Mouse (Mus musculus) left cerebral cortex, adult 8-10 months (tissue): ENCODE measurements at regions not wholly inside any gene's neighbourhood (a gene's known extent, or its start where the extent isn't known, plus 50 kb on each side); places are given as distances from the start of the nearest gene placed in this dataset.

ENCODE experiments used
- DNase-seq, 2 experiments: peaks; one replicate each; pipeline ENCODE4 v3.0.0; 2022; ENCODE audit warnings: low spot score in 2 of 2

DNA sequence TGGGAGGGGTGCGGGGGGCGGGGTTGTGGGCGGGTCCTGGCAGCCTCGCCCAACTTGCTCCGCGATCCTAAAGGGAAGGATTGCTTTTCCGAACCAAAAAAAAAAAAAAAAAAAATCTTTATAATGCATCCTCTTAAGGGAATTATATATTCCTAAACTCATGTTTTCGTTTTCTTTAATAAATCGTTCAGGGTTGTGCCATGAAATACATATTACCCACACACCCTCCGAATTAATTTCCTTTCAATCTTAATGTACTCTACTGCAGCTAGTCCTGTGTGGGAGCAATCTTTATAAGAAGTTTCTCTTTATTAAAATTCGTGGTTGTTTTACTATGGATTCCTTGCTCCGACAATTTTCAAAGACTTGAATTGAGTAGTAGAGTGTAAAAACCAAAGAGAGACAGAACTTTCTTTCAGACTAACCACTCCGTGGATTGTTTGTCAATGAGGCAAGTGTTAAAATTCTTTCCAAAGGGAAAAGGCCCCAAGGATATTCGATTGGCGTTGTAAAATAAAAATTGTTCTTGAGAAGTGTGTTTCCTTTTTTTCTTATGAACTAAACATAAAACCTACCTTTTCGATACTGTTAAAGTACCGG is 253.6 kb upstream of the Nfe2l3 start:
- DNase-seq, result no peak

- DNase-seq, result no peak
Measured at GRCm38 (mm10) chr6:51179741-51180537, 252.5 kb upstream of the Nfe2l3 start.

DNA sequence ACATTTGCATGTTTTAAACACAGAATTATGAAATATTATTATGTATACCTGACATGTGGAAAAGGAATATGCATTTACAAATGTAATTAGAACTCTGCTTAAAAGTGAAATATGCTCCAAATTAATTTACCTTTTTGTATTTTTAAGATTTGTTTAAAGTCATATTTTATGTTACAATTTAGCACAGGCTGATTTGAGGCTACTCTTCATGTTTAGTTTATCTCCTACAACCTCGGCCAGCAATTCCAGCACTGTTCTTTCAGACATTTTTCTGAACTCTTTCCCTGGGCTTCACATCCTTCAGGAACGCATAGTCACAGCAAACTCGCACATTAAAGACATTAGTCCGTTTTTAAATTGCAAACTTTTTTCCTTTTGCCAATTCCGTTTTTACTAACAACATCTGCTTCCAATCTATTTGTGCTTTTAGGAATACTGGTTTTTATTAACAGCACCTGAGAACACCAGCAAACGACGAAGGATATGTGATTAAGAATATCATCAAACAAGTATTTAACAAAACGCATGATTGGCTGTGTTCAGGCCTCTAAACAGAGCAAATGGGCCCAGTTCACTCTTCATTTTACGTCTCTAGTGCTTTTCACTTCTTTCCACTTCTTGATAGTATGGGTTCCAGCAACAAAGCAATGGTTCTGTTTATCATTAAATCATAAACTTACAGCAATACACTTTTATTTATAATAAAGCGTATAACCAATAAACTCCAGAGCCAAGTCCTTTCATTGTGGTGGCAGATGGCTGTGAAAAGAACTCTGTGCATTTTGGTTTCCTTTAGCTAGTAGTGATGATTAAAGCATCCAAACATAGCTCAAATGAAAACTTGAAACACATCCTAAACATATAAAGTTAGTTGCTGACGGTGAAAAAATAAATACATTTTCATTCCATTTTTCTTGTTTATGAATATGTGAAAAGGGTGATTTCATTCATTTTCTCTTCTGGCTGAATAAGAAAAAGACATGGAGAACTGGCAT is 251.3 kb upstream of the Nfe2l3 start:
- DNase-seq, result no peak

- no peak for DNase-seq
Measured at GRCm38 (mm10) chr6:51181905-51182304, 250.6 kb upstream of the Nfe2l3 start.

- DNase-seq, result no peak
Measured at GRCm38 (mm10) chr6:51182771-51183284, 249.6 kb upstream of the Nfe2l3 start.

DNA sequence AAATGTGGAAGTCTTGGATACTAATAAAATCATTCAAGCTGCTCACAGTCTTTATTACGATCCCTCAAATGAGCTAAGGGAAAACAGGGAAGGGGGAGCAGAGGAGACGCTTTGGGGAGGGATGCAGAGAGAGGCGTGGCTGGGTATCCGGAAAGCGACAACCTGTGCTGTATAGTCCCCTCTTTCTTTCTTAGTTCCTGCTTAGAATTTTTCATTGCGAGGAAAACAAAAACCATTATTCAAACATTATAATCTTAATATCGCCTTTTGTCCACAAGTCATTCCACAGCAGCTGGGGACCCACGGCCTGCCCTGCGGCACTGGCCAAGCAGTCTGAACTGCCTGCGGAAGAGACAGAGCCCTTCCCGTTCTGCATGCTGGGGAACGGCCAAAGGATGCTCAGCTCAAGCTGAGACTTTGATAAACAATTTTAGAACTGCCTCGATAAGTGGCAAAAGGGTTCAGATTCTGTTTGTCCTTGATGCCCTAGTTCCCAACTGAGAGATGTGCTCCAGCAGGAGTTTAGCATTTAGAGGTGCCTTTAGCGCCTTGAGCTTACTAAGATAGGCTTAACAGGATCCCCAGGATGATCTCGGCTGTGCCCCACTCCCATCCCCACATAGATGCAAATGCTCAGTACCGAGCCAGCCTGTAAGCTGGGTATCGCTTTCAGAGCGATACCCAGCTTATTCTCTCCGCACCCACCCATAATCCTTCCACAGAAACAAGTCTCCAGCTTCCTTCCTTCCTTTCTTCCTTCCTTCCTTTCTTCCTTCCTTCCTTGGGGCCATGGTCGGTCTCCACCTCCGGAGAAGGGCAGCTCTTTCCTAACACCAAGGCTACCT is 248.7 kb upstream of the Nfe2l3 start:
- no peak for DNase-seq

GRCm38 (mm10) chr6:51184500-51184899 is 248.0 kb upstream of the Nfe2l3 start:
- DNase-seq, result no peak

DNA sequence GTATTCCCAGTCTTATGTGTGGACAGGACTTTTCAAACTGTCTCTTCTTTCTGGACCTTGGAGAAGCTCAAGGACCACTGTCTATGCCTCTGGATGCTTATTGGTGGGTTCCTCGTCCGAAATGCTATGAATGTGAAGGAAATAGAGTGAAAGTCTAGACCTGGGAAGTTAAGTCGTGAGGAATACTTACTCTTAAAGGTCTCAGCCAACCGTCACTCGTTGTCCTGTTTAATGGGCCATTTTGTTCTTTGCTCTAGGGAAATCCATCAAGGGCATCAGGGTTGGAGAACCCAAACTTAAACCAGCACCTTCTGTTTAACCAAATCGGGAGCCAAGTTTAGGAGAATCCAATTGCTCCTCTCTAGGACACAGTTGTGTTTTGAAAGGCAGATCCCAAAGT is 247.3 kb upstream of the Nfe2l3 start:
- no peak for DNase-seq

DNA sequence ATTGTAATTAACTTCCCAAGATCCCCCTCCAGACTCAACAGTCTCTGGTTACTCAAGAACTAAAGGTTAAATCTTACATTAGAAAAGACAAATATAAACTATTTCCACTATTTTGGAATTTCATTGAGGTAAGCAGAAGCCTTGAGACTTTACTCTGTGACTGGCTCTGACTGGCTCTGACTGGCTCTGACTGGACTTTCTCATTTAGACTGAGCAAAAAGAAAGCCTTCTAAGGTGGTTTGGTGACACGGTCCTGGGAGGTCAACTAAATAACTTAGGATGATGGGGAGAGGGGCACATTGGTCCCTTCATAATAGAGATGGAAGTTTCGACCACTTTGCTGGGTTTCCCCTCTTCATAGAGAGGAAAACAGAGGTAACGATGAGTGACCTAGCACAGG is 243.3 kb upstream of the Nfe2l3 start:
- DNase-seq, result no peak

DNA sequence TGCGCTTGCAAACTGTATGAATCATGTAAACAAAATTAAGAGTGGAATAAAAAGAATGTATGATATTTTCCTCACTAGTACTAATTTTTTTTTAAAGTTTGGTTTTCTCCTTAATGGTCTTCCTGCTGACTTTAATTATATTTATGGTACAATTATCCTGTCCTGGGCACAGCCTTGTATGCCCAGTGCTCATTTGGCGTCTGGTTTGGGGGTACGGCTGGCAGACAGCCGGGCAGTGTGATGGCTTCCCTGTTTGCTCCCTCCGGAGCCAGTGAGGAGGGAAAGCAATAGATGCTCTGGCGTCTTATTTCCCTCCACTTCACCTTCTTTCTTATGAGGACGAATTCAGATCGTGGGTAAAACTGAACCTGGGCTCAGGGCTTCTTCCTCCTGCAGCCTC is 239.6 kb upstream of the Nfe2l3 start:
- no peak for DNase-seq

DNA sequence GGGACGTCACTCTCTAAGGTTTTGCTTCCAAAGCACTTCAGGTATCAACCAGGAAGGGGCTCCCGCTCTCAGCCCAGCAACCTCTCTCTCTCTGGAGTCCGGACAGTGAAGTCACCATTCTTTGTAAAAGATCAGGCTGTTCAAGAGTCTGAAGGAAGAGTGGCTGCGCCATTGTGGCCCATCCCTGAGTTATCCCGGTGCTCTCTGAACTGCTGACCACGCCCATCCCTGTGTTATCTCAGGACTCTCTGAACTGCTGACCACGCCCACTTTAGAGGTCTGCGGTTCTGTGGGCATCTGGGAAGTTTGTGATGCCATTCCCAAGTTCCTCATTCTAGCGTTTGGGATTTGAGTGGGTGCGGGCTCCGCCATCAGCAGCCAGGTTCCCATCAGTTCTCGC is 239.1 kb upstream of the Nfe2l3 start:
- DNase-seq, result no peak

- DNase-seq, result no peak
Measured at GRCm38 (mm10) chr6:51196391-51196790, 236.1 kb upstream of the Nfe2l3 start.

- no peak for DNase-seq
Measured at GRCm38 (mm10) chr6:51197000-51197774, 235.3 kb upstream of the Nfe2l3 start.

DNA sequence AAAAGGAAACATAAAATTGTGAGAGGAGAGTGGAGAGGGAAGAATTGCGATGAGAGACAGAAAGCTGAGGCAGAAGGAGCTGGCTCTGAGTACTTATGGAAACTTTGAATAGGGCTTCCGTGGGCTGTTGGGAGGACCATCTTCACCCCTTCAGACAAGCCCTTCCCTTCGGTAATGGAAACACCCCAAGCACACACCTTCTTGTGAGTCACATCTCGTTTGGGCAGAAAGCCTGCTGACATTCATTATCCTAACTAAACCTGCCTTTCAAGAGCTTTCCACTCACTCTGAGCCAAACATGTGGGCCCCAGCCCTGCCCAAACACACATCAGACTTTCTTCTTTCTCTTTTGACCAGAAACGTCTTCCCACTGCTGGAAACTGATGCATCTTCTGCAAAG is 232.3 kb upstream of the Nfe2l3 start:
- no peak for DNase-seq

DNA sequence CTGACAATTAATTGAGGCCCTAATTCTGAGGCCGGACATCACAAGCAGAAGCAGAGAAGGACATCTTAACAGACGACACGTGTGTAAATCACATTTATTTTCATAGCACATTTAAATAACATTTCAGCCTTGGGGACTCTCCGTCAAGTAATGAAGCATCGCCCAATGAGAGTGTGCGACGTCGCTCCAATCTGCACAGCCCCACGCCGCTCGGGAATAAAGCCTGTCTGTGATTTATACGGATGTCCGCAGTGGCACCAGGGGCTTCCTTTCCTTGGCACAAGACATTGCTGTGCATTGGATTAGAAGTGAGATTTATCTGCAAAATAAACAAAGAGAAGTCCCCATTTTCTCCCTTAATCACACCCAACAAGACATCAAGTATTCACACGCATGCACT is 231.6 kb upstream of the Nfe2l3 start:
- no peak for DNase-seq

GRCm38 (mm10) chr6:51204306-51204705 is 228.2 kb upstream of the Nfe2l3 start:
- no peak for DNase-seq

DNA sequence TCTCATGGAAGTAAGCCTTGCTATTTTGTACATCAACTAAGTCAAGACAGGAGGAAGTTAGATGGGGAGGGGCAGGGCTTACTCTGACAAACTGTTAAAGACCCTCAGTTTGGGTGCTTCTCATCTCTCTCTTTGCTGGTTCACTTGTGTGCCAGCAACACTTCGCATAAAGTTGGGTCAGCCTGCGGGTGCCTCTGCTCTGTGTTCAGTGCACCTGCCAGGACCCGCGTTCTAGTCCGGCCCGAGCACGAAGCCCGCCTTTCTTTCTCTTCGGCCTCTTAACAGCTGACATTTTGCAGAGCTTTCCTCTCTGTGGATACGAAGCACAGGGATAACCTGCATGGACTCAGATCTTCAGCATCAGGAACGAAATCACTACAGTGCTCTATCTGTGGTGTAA is 227.1 kb upstream of the Nfe2l3 start:
- DNase-seq, result no peak

GRCm38 (mm10) chr6:51206712-51207505 is 225.6 kb upstream of the Nfe2l3 start:
- DNase-seq, result peak; percentile 13 to 43
